8 mouse cellular contexts compared by ENCODE assay signal in genomic region chr15:98869342-98870178, GRCm38 (mm10). TPM values are rescaled to one million over a fixed set of nuclear protein-coding genes. Genes with fewer than 3 reads are reported as not detected.
A peak's percentile ranks its signal among the peaks of the same experiment; 100 is the strongest.
DNase-seq lines count a peak whose midpoint lies in the region; ATAC-seq and TF ChIP-seq lines count a peak whose summit lies in the region.

No protein-coding gene starts in this region.

- H3K9me3 ChIP-seq in E14TG2a.4 (ENCODE audit: low read length): no peaks in the 10 kb centered on the region
- H3K9me3 ChIP-seq in forebrain, postnatal 0 days (ENCODE audit: low read length): no peaks in the 10 kb centered on the region
- H3K9me3 ChIP-seq in liver, embryonic 12.5 days (replicated peaks): no peaks in the 10 kb centered on the region
- no peaks in the 10 kb centered on the region for H3K9me3 ChIP-seq in neural tube, embryonic 13.5 days

- H3K4me3 ChIP-seq in E14TG2a.4 (replicated peaks; ENCODE audit: low read length): peak overlapping the region; percentile 99
- H3K4me3 ChIP-seq in forebrain, postnatal 0 days (ENCODE audit: low read depth, low read length): peak overlapping the region; percentile 99
- peak overlapping the region; percentile 99 for H3K4me3 ChIP-seq in liver, embryonic 12.5 days
- H3K4me3 ChIP-seq in neural tube, embryonic 13.5 days: peak overlapping the region; percentile 98

- 12% methylated on average over 8 of the region's 8 CpGs for WGBS in forebrain, postnatal 0 days
- 7% methylated on average over 8 of the region's 8 CpGs for WGBS in liver, embryonic 12.5 days (ENCODE audit: insufficient replicate concordance)
- 12% methylated on average over 8 of the region's 8 CpGs for WGBS in neural tube, embryonic 13.5 days

- no peak for TF ChIP-seq CTCF in E14TG2a.4 (conservative IDR thresholded peaks at IDR 0.05; ENCODE audit: low read length)
- no peak for TF ChIP-seq CTCF in forebrain, postnatal 0 days (IDR thresholded peaks at IDR 0.05; ENCODE audit: low read depth)

- H3K36me3 ChIP-seq in E14TG2a.4 (ENCODE audit: insufficient read depth, low read length): peaks cover 53% of the 10 kb centered on the region
- H3K36me3 ChIP-seq in forebrain, postnatal 0 days (ENCODE audit: insufficient read depth): peaks cover 18% of the 10 kb centered on the region
- H3K36me3 ChIP-seq in liver, embryonic 12.5 days: peaks cover 28% of the 10 kb centered on the region
- peaks cover 22% of the 10 kb centered on the region for H3K36me3 ChIP-seq in neural tube, embryonic 13.5 days

- peaks cover 58% of the 10 kb centered on the region for H3K4me1 ChIP-seq in E14TG2a.4 (replicated peaks; ENCODE audit: low read depth, low read length)
- peaks cover 26% of the 10 kb centered on the region for H3K4me1 ChIP-seq in forebrain, postnatal 0 days (ENCODE audit: insufficient read depth)
- peaks cover 54% of the 10 kb centered on the region for H3K4me1 ChIP-seq in liver, embryonic 12.5 days
- H3K4me1 ChIP-seq in neural tube, embryonic 13.5 days (replicated peaks): peaks cover 49% of the 10 kb centered on the region

- peak overlapping the region; percentile 91 for H3K4me2 ChIP-seq in forebrain, postnatal 0 days (ENCODE audit: low read depth)
- peak overlapping the region; percentile 96 for H3K4me2 ChIP-seq in liver, embryonic 12.5 days
- H3K4me2 ChIP-seq in neural tube, embryonic 13.5 days: peak overlapping the region; percentile 100

- H3K9ac ChIP-seq in forebrain, postnatal 0 days: peak overlapping the region; percentile 97
- H3K9ac ChIP-seq in liver, embryonic 12.5 days: peak overlapping the region; percentile 99
- peak overlapping the region; percentile 99 for H3K9ac ChIP-seq in neural tube, embryonic 13.5 days

- no peaks in the 10 kb centered on the region for H3K27me3 ChIP-seq in E14TG2a.4 (ENCODE audit: insufficient read depth, low read length)
- H3K27me3 ChIP-seq in forebrain, postnatal 0 days (ENCODE audit: insufficient read depth, low read length): no peaks in the 10 kb centered on the region
- H3K27me3 ChIP-seq in liver, embryonic 12.5 days (replicated peaks): no peaks in the 10 kb centered on the region
- no peaks in the 10 kb centered on the region for H3K27me3 ChIP-seq in neural tube, embryonic 13.5 days

- H3K27ac ChIP-seq in forebrain, postnatal 0 days (ENCODE audit: low read depth, low read length): no peak overlapping the region
- peak overlapping the region; percentile 95 for H3K27ac ChIP-seq in liver, embryonic 12.5 days
- H3K27ac ChIP-seq in neural tube, embryonic 13.5 days (replicated peaks): peak overlapping the region; percentile 20; the same call in 1 of the 2 replicates

- ATAC-seq in forebrain, postnatal 0 days: no peak
- ATAC-seq in liver, embryonic 12.5 days: peak; percentile 43; the same call in 1 of the 2 replicates
- no peak for ATAC-seq in neural tube, embryonic 13.5 days (ENCODE audit: low read depth)

- intact Hi-C loops in gastrocnemius, postnatal 36 days (cut with DNase I): loop anchor here (5.0 kb wide), 1 partner anchor 37 kb away; the partner anchor contains the start of gene Prkag1

- peak; percentile 93 for DNase-seq in heart, adult 11 months
- DNase-seq in heart, adult 9 months (ENCODE audit: low spot score in 2 of 2): no peak
- DNase-seq in forebrain, postnatal 0 days: no peak
- no peak for DNase-seq in gastrocnemius, postnatal 36 days
- no peak for DNase-seq in cerebellum, postnatal 4 days (ENCODE audit: low spot score in 2 of 2)

RNA-seq across cellular contexts. Expression of gene Kmt2d, which starts 1.4 kb away (rescaled TPM):
- 22.7 and 25.8 TPM in 2 replicates for total RNA-seq in forebrain, postnatal 0 days (2014; rRNA removed)
- polyA plus RNA-seq in forebrain, postnatal 0 days (2015; fragmentation: Nextera tagmentation; extraction: Ambion mirVana): 2.9 and 6.2 TPM in 2 replicates
- polyA plus RNA-seq in liver, embryonic 12.5 days (2016; fragmentation: Nextera tagmentation; extraction: Ambion mirVana): 7.0 TPM in 2 replicates
- 9.7 and 10.8 TPM in 2 replicates for polyA plus RNA-seq in neural tube, embryonic 13.5 days (2015; fragmentation: Nextera tagmentation; extraction: Ambion mirVana)
- total RNA-seq in gastrocnemius, postnatal 36 days (2021): 10 to 100 TPM; 42.7 to 46.4 TPM

RNA-seq across cellular contexts. Expression of gene Rhebl1, which starts 24.8 kb away (rescaled TPM):
- total RNA-seq in forebrain, postnatal 0 days (2014; rRNA removed): 16.5 and 20.7 TPM in 2 replicates
- polyA plus RNA-seq in forebrain, postnatal 0 days (2015; fragmentation: Nextera tagmentation; extraction: Ambion mirVana): 34.1 and 37.5 TPM in 2 replicates
- 4.9 TPM in 2 replicates for polyA plus RNA-seq in liver, embryonic 12.5 days (2016; fragmentation: Nextera tagmentation; extraction: Ambion mirVana)
- polyA plus RNA-seq in neural tube, embryonic 13.5 days (2015; fragmentation: Nextera tagmentation; extraction: Ambion mirVana): 27.8 and 33.3 TPM in 2 replicates
- 1 to 10 TPM; 1.9 to 3.1 TPM for total RNA-seq in gastrocnemius, postnatal 36 days (2021)

RNA-seq across cellular contexts. Expression of gene Dhh, which starts 28.8 kb away (rescaled TPM):
- total RNA-seq in forebrain, postnatal 0 days (2014; rRNA removed): 0.15 and 0.76 TPM in 2 replicates
- polyA plus RNA-seq in forebrain, postnatal 0 days (2015; fragmentation: Nextera tagmentation; extraction: Ambion mirVana): 0.25 and 0.58 TPM in 2 replicates
- 0.25 and 0.32 TPM in 2 replicates for polyA plus RNA-seq in liver, embryonic 12.5 days (2016; fragmentation: Nextera tagmentation; extraction: Ambion mirVana)
- 3.1 and 4.3 TPM in 2 replicates for polyA plus RNA-seq in neural tube, embryonic 13.5 days (2015; fragmentation: Nextera tagmentation; extraction: Ambion mirVana)
- total RNA-seq in gastrocnemius, postnatal 36 days (2021): under 1 TPM; 0.41 to 0.96 TPM

RNA-seq across cellular contexts. Expression of gene Prkag1, which starts 38.2 kb away (rescaled TPM):
- 46.5 and 48.3 TPM in 2 replicates for total RNA-seq in forebrain, postnatal 0 days (2014; rRNA removed)
- 55.0 and 58.4 TPM in 2 replicates for polyA plus RNA-seq in forebrain, postnatal 0 days (2015; fragmentation: Nextera tagmentation; extraction: Ambion mirVana)
- polyA plus RNA-seq in liver, embryonic 12.5 days (2016; fragmentation: Nextera tagmentation; extraction: Ambion mirVana): 114 TPM in 2 replicates
- 71.8 and 79.4 TPM in 2 replicates for polyA plus RNA-seq in neural tube, embryonic 13.5 days (2015; fragmentation: Nextera tagmentation; extraction: Ambion mirVana)
- total RNA-seq in gastrocnemius, postnatal 36 days (2021): 10 to 100 TPM; 39.3 to 50.3 TPM

RNA-seq across cellular contexts. Expression of gene Lmbr1l, which starts 48.5 kb away (rescaled TPM):
- total RNA-seq in forebrain, postnatal 0 days (2014; rRNA removed): 44.1 and 59.3 TPM in 2 replicates
- 20.1 and 22.4 TPM in 2 replicates for polyA plus RNA-seq in forebrain, postnatal 0 days (2015; fragmentation: Nextera tagmentation; extraction: Ambion mirVana)
- polyA plus RNA-seq in liver, embryonic 12.5 days (2016; fragmentation: Nextera tagmentation; extraction: Ambion mirVana): 4.4 and 4.6 TPM in 2 replicates
- 34.9 and 39.0 TPM in 2 replicates for polyA plus RNA-seq in neural tube, embryonic 13.5 days (2015; fragmentation: Nextera tagmentation; extraction: Ambion mirVana)
- total RNA-seq in gastrocnemius, postnatal 36 days (2021): 1 to 10 TPM; 6.3 to 7.6 TPM
